Mouse (Mus musculus) hindbrain, postnatal 0 days (tissue): ENCODE results near the gene Alox12. TPM values are rescaled to one million over a fixed set of nuclear protein-coding genes. Genes with fewer than 3 reads are reported as not detected.

Experiments used
- ATAC-seq: fragments of 200-750 bp; cut with Nextera tagmentation; 2 replicates; pipeline ENCODE4 v1.8.0; 2017; ENCODE audit warnings: mild to moderate bottlenecking, moderate TSS enrichment, moderate library complexity
- DNase-seq: peaks from one replicate; pipeline ENCODE4 v3.0.0-alpha.2; 2015; ENCODE audit warnings: low spot score
- H3K27ac ChIP-seq: fragments of 300-500 bp; sonication (generic); 2 replicates; pipeline ENCODE4 v1.5.1; 2014; ENCODE audit warnings: mild to moderate bottlenecking
- H3K27me3 ChIP-seq: fragments of 300-500 bp; sonication (generic); 2 replicates; pipeline ENCODE4 v1.6.1; 2014; ENCODE audit warnings: low read length, mixed read lengths; ENCODE audit not compliant: insufficient read depth
- H3K36me3 ChIP-seq: fragments of 300-500 bp; sonication (generic); 2 replicates; pipeline ENCODE4 v1.6.1; 2014; ENCODE audit warnings: low read length, mixed read lengths; ENCODE audit not compliant: insufficient read depth
- H3K4me1 ChIP-seq: fragments of 300-500 bp; sonication (generic); 2 replicates; pipeline ENCODE4 v1.6.1; 2014; ENCODE audit warnings: antibody characterized with exemption, low read length, mixed read lengths; ENCODE audit not compliant: insufficient read depth
- H3K4me2 ChIP-seq: fragments of 300-500 bp; sonication (generic); 2 replicates; pipeline ENCODE4 v1.6.1; 2014; ENCODE audit warnings: low read depth, mild to moderate bottlenecking, low read length, moderate library complexity, mixed read lengths
- H3K4me3 ChIP-seq: fragments of 300-500 bp; sonication (generic); 2 replicates; pipeline ENCODE4 v1.5.1; 2014; ENCODE audit warnings: low read length
- H3K9ac ChIP-seq: fragments of 300-500 bp; sonication (generic); replicated peaks from 2 replicates; pipeline ENCODE4 v1.6.1; 2014; ENCODE audit warnings: mild to moderate bottlenecking, low read length, moderate library complexity, mixed read lengths
- H3K9me3 ChIP-seq: fragments of 300-500 bp; sonication (generic); 2 replicates; pipeline ENCODE4 v1.6.1; 2016; ENCODE audit warnings: low read length, mixed read lengths
- CTCF ChIP-seq: IDR thresholded peaks from 2 replicates; pipeline ENCODE4 v1.5.1; 2016; ENCODE audit warnings: antibody characterized with exemption, control low read depth, low read depth
- WGBS: fragments of 180-500 bp; shearing (Covaris S2); extraction: QIAGEN DNeasy Blood & Tissue Kit; methylation state at CpG from one replicate; pipeline ENCODE4 v1.1.7; 2014; 5-methylcytosine and 5-hydroxymethylcytosine counted together
- polyA plus RNA-seq: library from polyadenylated mRNA; unstranded; fragments of >200 nt; fragmentation: Nextera tagmentation; extraction: Ambion mirVana; gene quantifications from 2 replicates; pipeline ENCODE4 v1.2.1, GENCODE M21; 2015
- total RNA-seq: library from RNA; depleted of rRNA; stranded (reverse); fragments of >200 nt; gene quantifications from 2 replicates; pipeline ENCODE4 v1.2.3, GENCODE M21; 2014

The Alox12 gene
- total and polyA plus RNA-seq, 2 experiments from 2014 or later, result 0.16 to 0.49 TPM

- Histone ChIP-seq H3K9me3 (no peaks in the 10 kb centered on the region), H3K9ac (peak overlapping the region; percentile 39), H3K4me2 (peak overlapping the region; percentile 57), H3K4me3 (peak overlapping the region; percentile 29), H3K36me3 (no peaks in the 10 kb centered on the region), H3K27me3 (0 out of 2 replicates have a peak, but pooled peaks cover 6% of the 10 kb centered on the region), H3K27ac (no peak overlapping the region), H3K4me1 (peaks cover 20% of the 10 kb centered on the region)
- WGBS, result 27% methylated on average over 27 of the region's 27 CpGs
- TF ChIP-seq CTCF, result peak; percentile 22; the same call in 1 of the 2 replicates
- peak; percentile 27; the same call in 1 of the 2 replicates for ATAC-seq
- peak; percentile 32 for DNase-seq
These were observed 29.2 kb downstream of the Alox12 start for GRCm38 (mm10) chr11:70225798-70226601.

GRCm38 (mm10) chr11:70223724-70224123 is 31.4 kb downstream of the Alox12 start:
- ATAC-seq, result no peak

GRCm38 (mm10) chr11:70221603-70222500 is 33.3 kb downstream of the Alox12 start:
- Histone ChIP-seq H3K27me3 (no peaks in the 10 kb centered on the region), H3K9ac (peak overlapping the region; percentile 68), H3K4me2 (peak overlapping the region; percentile 67), H3K4me3 (peak overlapping the region; percentile 54), H3K4me1 (peaks cover 29% of the 10 kb centered on the region), H3K36me3 (peaks cover 3% of the 10 kb centered on the region; the same call in 1 of the 2 replicates), H3K9me3 (no peaks in the 10 kb centered on the region), H3K27ac (peak overlapping the region; percentile 82)
- TF ChIP-seq CTCF, result no peak
- WGBS, result 9% methylated on average over 14 of the region's 14 CpGs
- DNase-seq (peak; percentile 4), ATAC-seq (no peak)

More at GRCm38 (mm10) chr11:70223724-70224123, 31.4 kb downstream of the Alox12 start:
- Histone ChIP-seq H3K9me3 (no peaks in the 10 kb centered on the region), H3K4me2 (no peak overlapping the region), H3K27me3 (no peaks in the 10 kb centered on the region), H3K9ac (no peak overlapping the region), H3K4me3 (no peak overlapping the region), H3K27ac (peak overlapping the region; percentile 32; the same call in 1 of the 2 replicates), H3K4me1 (peaks cover 31% of the 10 kb centered on the region), H3K36me3 (no peaks in the 10 kb centered on the region)
- no peak for DNase-seq
- no peak for TF ChIP-seq CTCF
- WGBS, result 86% methylated on average over 9 of the region's 9 CpGs

GRCm38 (mm10) chr11:70220731-70221602 is 34.2 kb downstream of the Alox12 start, which contains the start of gene Slc16a13:
Gene Slc16a13 (minus strand): TSS chr11:70221064.
- Histone ChIP-seq H3K36me3 (peaks cover 3% of the 10 kb centered on the region; the same call in 1 of the 2 replicates), H3K4me3 (peak within 1 kb of the TSS; percentile 54), H3K27ac (peak within 1 kb of the TSS; percentile 82), H3K4me2 (peak within 1 kb of the TSS; percentile 67), H3K9me3 (no peaks in the 10 kb centered on the region), H3K4me1 (peaks cover 23% of the 10 kb centered on the region), H3K9ac (peak within 1 kb of the TSS; percentile 68), H3K27me3 (no peaks in the 10 kb centered on the region)
- under 1% methylated on average over 28 of the region's 28 CpGs for WGBS
- TF ChIP-seq CTCF, result no peak; the same call in 1 of the 2 replicates
- peak; percentile 98 for DNase-seq
- ATAC-seq, result peak; percentile 96

- WGBS, result under 1% methylated on average over 24 of the region's 24 CpGs
- H3K27me3 ChIP-seq, result no peaks in the 10 kb centered on the region
- DNase-seq, result no peak
- TF ChIP-seq CTCF, result no peak
- H3K4me3 ChIP-seq, result peak overlapping the region; percentile 54
- H3K4me1 ChIP-seq, result peaks cover 23% of the 10 kb centered on the region
- H3K9me3 ChIP-seq, result no peaks in the 10 kb centered on the region
- peak overlapping the region; percentile 82 for H3K27ac ChIP-seq
- peak; percentile 1; the same call in 1 of the 2 replicates for ATAC-seq
- H3K4me2 ChIP-seq, result peak overlapping the region; percentile 67
- peak overlapping the region; percentile 68 for H3K9ac ChIP-seq
- peaks cover 3% of the 10 kb centered on the region; the same call in 1 of the 2 replicates for H3K36me3 ChIP-seq
These were observed 34.8 kb downstream of the Alox12 start for GRCm38 (mm10) chr11:70220323-70220722.
